Mouse (Mus musculus): ENCODE data around the gene Cnih2. TPM values are rescaled to one million over a fixed set of nuclear protein-coding genes. Genes with fewer than 3 reads are reported as not detected.

The Cnih2 gene
- total RNA-seq, 4 experiments from 2014 or later = 417 to 436 (median 422) TPM

DNA sequence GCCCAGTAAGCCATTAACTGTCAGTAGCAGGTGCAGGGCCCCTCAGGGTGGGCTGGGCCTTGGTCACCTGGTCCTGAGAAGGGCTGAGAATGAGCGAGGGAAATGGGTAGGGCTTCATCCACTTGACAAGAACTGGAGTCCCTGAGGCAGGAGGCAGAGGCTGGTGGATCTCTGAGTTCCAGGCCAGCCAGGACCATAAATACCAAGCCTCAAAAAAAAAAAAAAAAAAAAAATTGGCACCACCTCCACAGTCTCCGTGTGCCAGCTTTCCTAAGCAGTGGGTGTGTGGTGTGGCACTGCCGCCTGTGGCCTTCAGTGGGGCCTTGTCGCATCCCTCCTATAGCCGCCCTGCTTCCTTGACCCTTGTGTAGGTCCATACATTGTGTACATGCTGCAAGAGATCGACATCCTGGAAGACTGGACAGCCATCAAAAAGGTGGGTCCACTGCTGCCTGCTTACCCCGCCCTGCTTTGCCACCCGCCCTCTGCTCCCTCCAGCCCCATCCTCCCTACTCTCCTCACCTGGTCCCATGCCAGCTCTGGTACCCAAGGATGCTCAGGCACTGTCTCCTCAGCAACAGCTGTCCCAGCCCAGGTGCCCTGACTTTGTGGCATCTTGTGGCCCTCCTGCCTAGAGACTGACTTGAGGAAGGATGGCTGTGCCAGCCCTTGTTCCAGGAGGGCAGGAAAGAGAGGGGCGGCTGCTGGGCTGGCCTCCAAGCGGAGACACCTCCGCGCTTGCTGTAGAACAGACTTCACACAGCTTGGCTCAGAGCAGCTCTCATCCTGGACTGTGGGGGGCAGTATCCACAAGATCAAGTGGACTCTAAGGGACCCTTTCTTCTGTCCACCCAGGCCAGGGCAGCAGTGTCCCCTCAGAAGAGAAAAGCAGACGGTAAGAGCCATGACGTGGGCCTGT, 49.9 kb downstream of the Cnih2 start:
- peak in 1 of 2 experiments; percentile 71 for DNase-seq (ENCODE audit: low spot score in 2 of 2)

DNA sequence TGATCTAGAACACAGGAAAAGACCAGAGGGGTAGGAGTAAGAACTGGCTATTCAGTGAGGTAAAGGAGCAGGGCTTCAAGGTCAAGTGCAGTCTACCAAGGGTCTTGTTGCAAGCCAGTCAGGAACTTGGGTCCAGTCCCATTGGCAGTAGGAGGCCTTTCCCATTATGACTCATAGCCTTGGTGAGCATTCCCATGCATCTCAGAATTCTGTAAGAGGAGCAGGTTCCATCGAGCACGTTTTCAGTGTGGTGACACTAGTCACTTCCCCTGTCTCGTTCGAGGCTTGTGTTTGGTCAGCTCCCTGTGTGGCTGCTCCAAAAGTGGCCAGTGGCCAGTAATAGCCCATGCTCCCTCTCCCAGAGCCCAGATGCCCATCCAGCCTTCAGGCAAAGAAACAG, 52.8 kb downstream of the Cnih2 start:
- DNase-seq (ENCODE audit: low spot score in 2 of 2) = no peak

Other genes with a start within 250 kb of the Cnih2 start
- gene Ctsf, start 243.4 kb downstream of the Cnih2 start, total RNA-seq (2022) = 100 to 1,000 TPM; 110 to 126 (median 119) TPM
- 1 to 10 TPM in 3 of 4 experiments, under 1 TPM in 1; 0.74 to 1.4 (median 1.1) TPM for gene Actn3, start 220.6 kb downstream of the Cnih2 start, total RNA-seq (2022)
- 10 to 100 TPM; 25.1 to 32.1 (median 25.6) TPM for gene Zdhhc24, start 219.9 kb downstream of the Cnih2 start, total RNA-seq (2022)
- gene Bbs1, start 191.9 kb downstream of the Cnih2 start, total RNA-seq (2022) = 10 to 100 TPM; 32.7 to 45.2 (median 39.3) TPM
- gene Dpp3, start 170.2 kb downstream of the Cnih2 start, total RNA-seq (2022) = 10 to 100 TPM; 38.9 to 41.3 (median 39.7) TPM
- gene Peli3, start 155.4 kb downstream of the Cnih2 start, total RNA-seq (2022) = 10 to 100 TPM; 25.5 to 31.6 (median 28.9) TPM
- gene Mrpl11, start 136.4 kb downstream of the Cnih2 start, total RNA-seq (2022) = 10 to 100 TPM; 51.9 to 62.5 (median 56.4) TPM
- gene Npas4, start 108.2 kb downstream of the Cnih2 start, total RNA-seq (2022) = 10 to 100 TPM in 2 of 4 experiments, 1 to 10 TPM in 2; 4.0 to 10.8 (median 8.3) TPM
- 10 to 100 TPM; 12.3 to 19.8 (median 16.3) TPM for gene Slc29a2, start 74.7 kb downstream of the Cnih2 start, total RNA-seq (2022)
- gene B4gat1, start 59.7 kb downstream of the Cnih2 start, total RNA-seq (2022) = 100 to 1,000 TPM; 107 to 119 (median 111) TPM
- gene AC124502.3, start 59.6 kb downstream of the Cnih2 start, total RNA-seq (2022) = 1 to 10 TPM; 4.4 to 10.0 (median 6.3) TPM
- gene Brms1, start 57.2 kb downstream of the Cnih2 start, total RNA-seq (2022) = 10 to 100 TPM; 18.3 to 24.6 (median 20.6) TPM
- 100 to 1,000 TPM in 1 of 4 experiments, 10 to 100 TPM in 3; 89.3 to 115 (median 96.8) TPM for gene Rin1, start 48.0 kb downstream of the Cnih2 start, total RNA-seq (2022)
- 1 to 10 TPM; 3.7 to 5.6 (median 4.4) TPM for gene Cd248, start 30.4 kb downstream of the Cnih2 start, total RNA-seq (2022)
- gene Tmem151a, start 13.0 kb downstream of the Cnih2 start, total RNA-seq (2022) = 100 to 1,000 TPM; 104 to 117 (median 106) TPM
- 10 to 100 TPM; 21.4 to 29.8 (median 25.9) TPM for gene Yif1a, start 10.0 kb downstream of the Cnih2 start, total RNA-seq (2022)
- gene Rab1b, start 8.6 kb upstream of the Cnih2 start, total RNA-seq (2022) = 100 to 1,000 TPM; 154 to 165 (median 160) TPM
- gene Klc2, start 20.0 kb upstream of the Cnih2 start, total RNA-seq (2022) = 100 to 1,000 TPM; 215 to 240 (median 227) TPM
- 10 to 100 TPM; 50.9 to 59.4 (median 55.3) TPM for gene Pacs1, start 174.6 kb upstream of the Cnih2 start, total RNA-seq (2022)
- gene Sf3b2, start 196.9 kb upstream of the Cnih2 start, total RNA-seq (2022) = 100 to 1,000 TPM; 202 to 215 (median 208) TPM
- 10 to 100 TPM; 83.2 to 92.3 (median 86.9) TPM for gene Gal3st3, start 199.8 kb upstream of the Cnih2 start, total RNA-seq (2022)
- gene Catsper1, start 237.2 kb upstream of the Cnih2 start, total RNA-seq (2022) = not detected